Mouse (Mus musculus): ENCODE data around the gene Hspa4. TPM values are rescaled to one million over a fixed set of nuclear protein-coding genes. Genes with fewer than 3 reads are reported as not detected.

Gene Hspa4
- total and polyA plus RNA-seq, 3 experiments: 209 to 907 (median 276) TPM

GRCm38 (mm10) chr11:53243199-53243598 lies 57.1 kb downstream of the Hspa4 start:
- DNase-seq (ENCODE audit: low read depth, low spot score): peak; percentile 31
- Histone ChIP-seq H3K4me1 (ENCODE audit: control insufficient read depth in 1 of 2, insufficient read depth in 2 of 2, low read length in 2 of 2) (no peaks in the 10 kb centered on the region), H3K36me3 (ENCODE audit: control insufficient read depth in 1 of 2, insufficient read depth in 2 of 2, low read length in 2 of 2) (no peaks in the 10 kb centered on the region), H3K4me3 (ENCODE audit: control insufficient read depth in 1 of 2, insufficient read depth in 1 of 2, low read depth in 2 of 2, low read length in 2 of 2) (no peak overlapping the region), H3K9ac (ENCODE audit: control insufficient read depth, low read depth, low read length, poor library complexity, severe bottlenecking) (no peak overlapping the region), H3K9me3 (replicated peaks; ENCODE audit: insufficient read depth, low read length) (no peaks in the 10 kb centered on the region), H3K27me3 (ENCODE audit: control insufficient read depth in 1 of 2, insufficient read depth in 2 of 2, low read length in 2 of 2) (no peaks in the 10 kb centered on the region; a peak in 1 of 4 replicates), H3K27ac (ENCODE audit: control insufficient read depth, low read depth, low read length) (no peak overlapping the region), H3K79me2 (ENCODE audit: control insufficient read depth, insufficient read depth, low read length, poor library complexity) (no peaks in the 10 kb centered on the region)
- no peak for TF ChIP-seq NELFE (IDR thresholded peaks at IDR 0.05; ENCODE audit: low read depth, low read length)
- TF ChIP-seq ZMIZ1 (IDR thresholded peaks at IDR 0.05; ENCODE audit: low read depth, low read length): no peak
- no peak for TF ChIP-seq ZC3H11A (IDR thresholded peaks at IDR 0.05; ENCODE audit: low read depth, low read length)
- TF ChIP-seq CTCF (IDR thresholded peaks at IDR 0.05 in 2 of 3, conservative IDR thresholded peaks at IDR 0.05 in 1 of 3; ENCODE audit: control insufficient read depth in 1 of 3, insufficient read depth in 1 of 3, low read depth in 2 of 3, low read length in 3 of 3, poor library complexity in 1 of 3, severe bottlenecking in 1 of 3): peak; percentile 62 to 71 (median 70)
- TF ChIP-seq ZNF384 (IDR thresholded peaks at IDR 0.05; ENCODE audit: low read depth, low read length): no peak
- TF ChIP-seq CHD2 (IDR thresholded peaks at IDR 0.05; ENCODE audit: low read length): no peak
- peak; percentile 26; the same call in 1 of the 2 replicates for TF ChIP-seq SMC3 (IDR thresholded peaks at IDR 0.05; ENCODE audit: low read depth, low read length)
- no peak for TF ChIP-seq ETS1 (IDR thresholded peaks at IDR 0.05; ENCODE audit: low read depth, low read length)
- TF ChIP-seq BHLHE40 (IDR thresholded peaks at IDR 0.05; ENCODE audit: borderline replicate concordance, low read depth, low read length): peak; percentile 37; the same call in 1 of the 2 replicates
- TF ChIP-seq TAL1 (IDR thresholded peaks at IDR 0.05; ENCODE audit: low read length): no peak
- TF ChIP-seq RAD21 (IDR thresholded peaks at IDR 0.05; ENCODE audit: low read depth, low read length): peak; percentile 30
- no peak for TF ChIP-seq MAX (IDR thresholded peaks at IDR 0.05; ENCODE audit: low read length)
- TF ChIP-seq POLR2A (IDR thresholded peaks at IDR 0.05; ENCODE audit: control insufficient read depth in 1 of 2, insufficient read depth in 1 of 2, low read depth in 1 of 2, low read length in 2 of 2, poor library complexity in 1 of 2): no peak
- no peak for TF ChIP-seq KAT2A (conservative IDR thresholded peaks at IDR 0.05; ENCODE audit: low read depth, low read length)
- TF ChIP-seq GATA1 (IDR thresholded peaks at IDR 0.05; ENCODE audit: low read depth, low read length): no peak
- no peak for TF ChIP-seq GABPA (IDR thresholded peaks at IDR 0.05; ENCODE audit: low read depth, low read length)
- no peak for TF ChIP-seq POLR2AphosphoS2 (IDR thresholded peaks at IDR 0.05; ENCODE audit: low read length)
- TF ChIP-seq UBTF (IDR thresholded peaks at IDR 0.05; ENCODE audit: borderline replicate concordance, insufficient read depth, low read depth, low read length): no peak
- TF ChIP-seq HCFC1 (IDR thresholded peaks at IDR 0.05; ENCODE audit: low read depth, low read length): no peak
- no peak for TF ChIP-seq USF1 (IDR thresholded peaks at IDR 0.05; ENCODE audit: low read depth, low read length)
- no peak for TF ChIP-seq ELF1 (IDR thresholded peaks at IDR 0.05; ENCODE audit: low read depth, low read length)
- TF ChIP-seq USF2 (IDR thresholded peaks at IDR 0.05; ENCODE audit: borderline replicate concordance in 1 of 2, insufficient read depth in 1 of 2, low read depth in 1 of 2, low read length in 2 of 2): no peak

GRCm38 (mm10) chr11:53233590-53233989 lies 66.7 kb downstream of the Hspa4 start:
- no peak overlapping the region for H3K9ac ChIP-seq (ENCODE audit: control insufficient read depth, low read depth, low read length, poor library complexity, severe bottlenecking)
- H3K4me1 ChIP-seq (ENCODE audit: control insufficient read depth in 1 of 2, insufficient read depth in 2 of 2, low read length in 2 of 2): no peaks in the 10 kb centered on the region
- TF ChIP-seq NELFE (IDR thresholded peaks at IDR 0.05; ENCODE audit: low read depth, low read length) (no peak), TAL1 (IDR thresholded peaks at IDR 0.05; ENCODE audit: low read length) (no peak), HCFC1 (IDR thresholded peaks at IDR 0.05; ENCODE audit: low read depth, low read length) (no peak), ZC3H11A (IDR thresholded peaks at IDR 0.05; ENCODE audit: low read depth, low read length) (no peak), CTCF (IDR thresholded peaks at IDR 0.05 in 2 of 3, conservative IDR thresholded peaks at IDR 0.05 in 1 of 3; ENCODE audit: control insufficient read depth in 1 of 3, insufficient read depth in 1 of 3, low read depth in 2 of 3, low read length in 3 of 3, poor library complexity in 1 of 3, severe bottlenecking in 1 of 3) (no peak), ZMIZ1 (IDR thresholded peaks at IDR 0.05; ENCODE audit: low read depth, low read length) (no peak), TBP (IDR thresholded peaks at IDR 0.05; ENCODE audit: low read depth, low read length) (no peak), POLR2AphosphoS2 (IDR thresholded peaks at IDR 0.05; ENCODE audit: low read length) (no peak), TCF12 (IDR thresholded peaks at IDR 0.05; ENCODE audit: low read depth, low read length) (no peak), GATA1 (IDR thresholded peaks at IDR 0.05; ENCODE audit: low read depth, low read length) (no peak), MEF2A (IDR thresholded peaks at IDR 0.05; ENCODE audit: extremely low read depth, insufficient replicate concordance, low read depth, low read length, poor library complexity, severe bottlenecking) (no peak), BHLHE40 (IDR thresholded peaks at IDR 0.05; ENCODE audit: borderline replicate concordance, low read depth, low read length) (no peak), MXI1 (IDR thresholded peaks at IDR 0.05; ENCODE audit: low read depth, low read length) (no peak), NRF1 (IDR thresholded peaks at IDR 0.05; ENCODE audit: insufficient read depth, low read depth, low read length, poor library complexity, severe bottlenecking) (no peak), CHD1 (IDR thresholded peaks at IDR 0.05; ENCODE audit: low read depth, low read length) (no peak), SMC3 (IDR thresholded peaks at IDR 0.05; ENCODE audit: low read depth, low read length) (no peak), RCOR1 (IDR thresholded peaks at IDR 0.05; ENCODE audit: low read depth, low read length) (no peak), KAT2A (conservative IDR thresholded peaks at IDR 0.05; ENCODE audit: low read depth, low read length) (no peak)
- H3K9me3 ChIP-seq (replicated peaks; ENCODE audit: insufficient read depth, low read length): no peaks in the 10 kb centered on the region
- no peaks in the 10 kb centered on the region for H3K79me2 ChIP-seq (ENCODE audit: control insufficient read depth, insufficient read depth, low read length, poor library complexity)
- H3K27me3 ChIP-seq (ENCODE audit: control insufficient read depth in 1 of 2, insufficient read depth in 2 of 2, low read length in 2 of 2): peaks cover 5 to 15% of the 10 kb centered on the region in 2 experiments
- H3K36me3 ChIP-seq (ENCODE audit: control insufficient read depth in 1 of 2, insufficient read depth in 2 of 2, low read length in 2 of 2): no peaks in the 10 kb centered on the region
- H3K4me3 ChIP-seq (ENCODE audit: control insufficient read depth in 1 of 2, insufficient read depth in 1 of 2, low read depth in 2 of 2, low read length in 2 of 2): no peak overlapping the region
- DNase-seq (ENCODE audit: low read depth, low spot score): no peak
- no peak overlapping the region for H3K27ac ChIP-seq (ENCODE audit: control insufficient read depth, low read depth, low read length)
